Mouse (Mus musculus) midbrain, embryonic 15.5 days (tissue): Measurements from ENCODE around the gene Cacna2d3. TPM values are rescaled to one million over a fixed set of nuclear protein-coding genes. Genes with fewer than 3 reads are reported as not detected.

Experiments used
- ATAC-seq: fragments of 200-750 bp; cut with Nextera tagmentation; replicated peaks from 2 replicates; pipeline ENCODE4 v1.8.0; 2017; ENCODE audit warnings: moderate TSS enrichment
- H3K27ac ChIP-seq: fragments of 300-500 bp; sonication (generic); 2 replicates; pipeline ENCODE4 v1.5.1; 2015; ENCODE audit warnings: mild to moderate bottlenecking, inconsistent platforms
- H3K27me3 ChIP-seq: fragments of 300-500 bp; sonication (generic); replicated peaks from 2 replicates; pipeline ENCODE4 v1.6.1; 2015; ENCODE audit warnings: inconsistent platforms
- H3K36me3 ChIP-seq: fragments of 300-500 bp; sonication (generic); replicated peaks from 2 replicates; pipeline ENCODE4 v1.6.1; 2015; ENCODE audit warnings: inconsistent platforms
- H3K4me1 ChIP-seq: fragments of 300-500 bp; sonication (generic); 2 replicates; pipeline ENCODE4 v1.6.1; 2015; ENCODE audit warnings: inconsistent platforms
- H3K4me2 ChIP-seq: fragments of 300-500 bp; sonication (generic); 2 replicates; pipeline ENCODE4 v1.6.1; 2015; ENCODE audit warnings: inconsistent platforms, mild to moderate bottlenecking, moderate library complexity
- H3K4me3 ChIP-seq: fragments of 300-500 bp; sonication (generic); 2 replicates; pipeline ENCODE4 v1.5.1; 2015; ENCODE audit warnings: mild to moderate bottlenecking, inconsistent platforms
- H3K9ac ChIP-seq: fragments of 300-500 bp; sonication (generic); 2 replicates; pipeline ENCODE4 v1.6.1; 2015; ENCODE audit warnings: mild to moderate bottlenecking, inconsistent platforms
- H3K9me3 ChIP-seq: fragments of 300-500 bp; sonication (generic); 2 replicates; pipeline ENCODE4 v1.6.1; 2016; ENCODE audit warnings: inconsistent platforms
- WGBS: fragments of 180-500 bp; shearing (Covaris S2); methylation state at CpG from one replicate; pipeline ENCODE4 v1.1.7; 2015; ENCODE audit warnings: mixed read lengths; 5-methylcytosine and 5-hydroxymethylcytosine counted together
- polyA plus RNA-seq: library from polyadenylated mRNA; unstranded; fragments of >200 nt; fragmentation: Nextera tagmentation; extraction: Ambion mirVana; gene quantifications from 2 replicates; pipeline ENCODE4 v1.2.1, GENCODE M21; 2015

The Cacna2d3 gene
- polyA plus RNA-seq, result 41.1 and 41.9 TPM in 2 replicates

DNA sequence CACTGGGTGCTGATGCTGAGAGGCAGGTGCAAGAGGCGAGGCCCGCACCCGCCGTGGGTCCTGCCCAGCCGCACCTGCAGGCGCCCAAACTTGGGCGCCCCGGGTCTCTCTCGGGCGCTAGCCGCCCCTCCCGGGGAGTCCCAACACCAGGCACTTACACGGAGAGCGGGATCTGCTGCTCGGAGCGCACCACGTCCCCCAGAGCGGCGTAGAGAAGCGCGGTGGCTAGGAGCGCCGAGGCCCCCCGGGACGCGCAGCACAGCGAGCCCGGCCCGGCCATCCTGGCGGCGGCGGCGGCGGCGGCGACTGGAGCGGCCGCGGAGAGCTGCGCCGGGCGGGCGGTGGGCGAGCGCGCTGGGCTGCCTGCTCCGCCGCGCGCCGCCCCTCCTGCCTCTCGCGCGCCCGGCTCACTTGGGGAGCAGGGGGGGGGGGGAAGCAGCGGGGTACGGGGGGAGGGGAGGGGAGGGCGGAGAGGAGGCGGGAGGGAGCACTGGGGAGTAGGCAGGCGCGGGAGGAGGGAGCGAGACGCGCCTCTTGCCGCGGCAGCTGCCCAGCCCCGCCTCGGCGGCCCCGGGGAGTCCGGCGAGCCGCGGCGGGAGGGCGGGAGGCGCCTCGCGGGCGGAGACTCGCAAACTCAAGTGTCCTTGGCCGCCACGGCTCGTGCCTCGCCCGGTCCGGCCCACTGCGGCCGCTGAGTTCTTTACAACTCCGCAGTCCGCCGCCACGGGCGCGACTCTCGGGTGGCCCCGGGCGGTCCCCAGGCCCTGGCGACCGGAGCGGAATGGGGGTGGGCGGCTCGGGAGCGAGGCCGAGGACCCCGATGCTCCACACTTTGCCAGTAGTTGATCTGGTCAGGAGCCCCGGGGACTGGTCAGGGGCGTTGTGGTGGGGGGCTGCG is at the start of gene Cacna2d3:
TSS of gene Cacna2d3 (minus strand) at position 377 of the 898 bp plus-strand sequence.
- no peaks in the 10 kb centered on the region for H3K9me3 ChIP-seq
- WGBS, result under 1% methylated on average over 51 of the region's 109 CpGs
- H3K9ac ChIP-seq, result peak within 1 kb of the TSS; percentile 72
- H3K36me3 ChIP-seq, result no peaks in the 10 kb centered on the region
- H3K27me3 ChIP-seq, result peaks cover 15% of the 10 kb centered on the region
- peak within 1 kb of the TSS; percentile 78 for H3K27ac ChIP-seq
- peaks cover 25% of the 10 kb centered on the region for H3K4me1 ChIP-seq
- peak within 1 kb of the TSS; percentile 100 for H3K4me2 ChIP-seq
- peak within 1 kb of the TSS; percentile 85 for H3K4me3 ChIP-seq
- ATAC-seq, result peak; percentile 77

DNA sequence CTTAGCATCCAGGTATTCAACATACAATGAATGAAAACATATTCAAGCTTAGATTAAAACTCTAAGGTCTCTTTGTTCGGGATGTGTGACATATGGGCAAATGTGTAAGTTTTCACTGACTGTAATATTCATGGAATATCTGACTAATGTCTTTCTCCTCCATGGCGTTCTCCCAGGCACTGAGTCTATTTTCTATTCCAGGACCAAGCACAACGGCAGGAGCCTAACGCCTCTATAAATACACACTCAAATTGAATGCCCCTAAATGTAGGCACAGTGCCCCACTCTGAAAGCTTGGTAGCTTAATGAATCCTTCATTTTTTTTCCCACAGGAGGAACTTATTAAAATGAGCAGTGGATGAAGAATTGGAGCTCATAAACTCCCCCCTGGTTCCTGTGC is 47.8 kb upstream of the Cacna2d3 start:
- no peak overlapping the region for H3K4me3 ChIP-seq
- no peak overlapping the region for H3K4me2 ChIP-seq
- no peak overlapping the region for H3K27ac ChIP-seq
- ATAC-seq, result no peak
- no peaks in the 10 kb centered on the region for H3K36me3 ChIP-seq
- WGBS, result 87% methylated on average over 4 of the region's 4 CpGs
- H3K4me1 ChIP-seq, result no peaks in the 10 kb centered on the region
- H3K9me3 ChIP-seq, result no peaks in the 10 kb centered on the region
- H3K27me3 ChIP-seq, result no peaks in the 10 kb centered on the region
- H3K9ac ChIP-seq, result no peak overlapping the region

DNA sequence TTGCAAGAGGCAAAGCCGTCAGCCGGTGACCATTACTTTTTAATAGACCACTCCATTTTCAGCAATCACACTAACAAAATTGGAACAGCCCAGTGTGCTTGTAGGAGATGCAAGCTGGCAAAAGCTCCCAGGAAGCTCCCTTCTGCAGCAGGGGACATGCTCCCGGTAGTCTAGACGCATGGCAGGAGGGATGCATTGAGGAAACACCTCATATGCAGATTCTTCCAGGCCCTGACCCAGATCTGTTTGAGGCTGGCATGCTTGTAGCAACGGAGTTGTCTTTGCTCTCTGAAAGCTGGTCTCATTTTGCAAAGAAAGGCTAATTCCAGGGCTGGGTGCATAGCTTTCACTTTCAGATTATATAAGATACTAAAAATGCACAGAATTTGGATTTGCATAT is 31.2 kb upstream of the Cacna2d3 start:
- H3K9me3 ChIP-seq, result no peaks in the 10 kb centered on the region
- 78% methylated on average over 5 of the region's 5 CpGs for WGBS
- H3K27ac ChIP-seq, result no peak overlapping the region
- H3K4me3 ChIP-seq, result no peak overlapping the region
- no peak overlapping the region for H3K9ac ChIP-seq
- no peak overlapping the region for H3K4me2 ChIP-seq
- no peaks in the 10 kb centered on the region for H3K27me3 ChIP-seq
- no peaks in the 10 kb centered on the region for H3K36me3 ChIP-seq
- ATAC-seq, result no peak
- no peaks in the 10 kb centered on the region for H3K4me1 ChIP-seq

DNA sequence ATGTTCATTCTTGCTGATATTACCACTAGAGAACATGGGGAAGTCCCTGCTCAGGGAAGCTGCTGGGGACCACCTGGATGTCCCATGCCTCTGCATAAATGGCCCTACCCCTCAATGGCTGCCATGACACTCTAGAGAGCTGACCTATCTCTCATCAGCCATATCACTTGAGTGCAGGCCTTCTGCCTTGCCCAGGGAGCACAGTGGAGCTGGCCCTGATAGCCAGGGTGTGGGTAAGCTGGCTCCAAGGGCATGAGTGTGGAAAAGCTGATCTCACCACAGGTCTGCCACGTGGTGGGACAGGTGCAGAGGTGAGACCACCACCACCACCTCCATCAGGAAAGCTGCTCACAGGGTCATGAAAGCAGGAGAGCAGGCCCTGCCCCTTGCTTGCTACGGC is 17.1 kb upstream of the Cacna2d3 start:
- Histone ChIP-seq H3K4me2 (no peak overlapping the region), H3K27me3 (no peaks in the 10 kb centered on the region), H3K27ac (no peak overlapping the region), H3K4me1 (no peaks in the 10 kb centered on the region), H3K9ac (no peak overlapping the region), H3K4me3 (no peak overlapping the region), H3K9me3 (no peaks in the 10 kb centered on the region), H3K36me3 (no peaks in the 10 kb centered on the region)
- no peak for ATAC-seq
- 81% methylated on average over 2 of the region's 2 CpGs for WGBS

DNA sequence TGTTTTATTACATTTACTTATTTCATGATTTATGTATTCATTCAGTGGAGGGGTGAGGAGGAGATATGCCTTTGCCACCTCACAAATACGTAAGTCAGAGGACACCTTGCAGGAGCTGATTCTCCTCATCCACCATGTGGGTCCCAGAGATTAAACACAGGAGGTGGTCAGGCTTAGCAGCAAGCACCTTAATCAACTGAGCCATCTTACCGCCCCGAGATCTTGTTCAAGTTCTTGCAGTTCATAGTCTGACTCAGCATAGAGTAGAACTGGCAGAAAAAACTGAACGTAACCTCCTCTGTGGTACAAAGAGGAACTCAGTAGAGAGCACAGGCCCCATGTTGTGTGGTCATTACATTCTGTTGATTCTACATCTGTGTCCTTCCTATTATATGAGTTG is 8.6 kb upstream of the Cacna2d3 start:
- Histone ChIP-seq H3K4me1 (no peaks in the 10 kb centered on the region), H3K27ac (no peak overlapping the region), H3K36me3 (no peaks in the 10 kb centered on the region), H3K4me3 (no peak overlapping the region), H3K27me3 (no peaks in the 10 kb centered on the region), H3K4me2 (no peak overlapping the region), H3K9ac (no peak overlapping the region), H3K9me3 (no peaks in the 10 kb centered on the region)
- no peak for ATAC-seq
- WGBS, result 92% methylated on average over 4 of the region's 4 CpGs

DNA sequence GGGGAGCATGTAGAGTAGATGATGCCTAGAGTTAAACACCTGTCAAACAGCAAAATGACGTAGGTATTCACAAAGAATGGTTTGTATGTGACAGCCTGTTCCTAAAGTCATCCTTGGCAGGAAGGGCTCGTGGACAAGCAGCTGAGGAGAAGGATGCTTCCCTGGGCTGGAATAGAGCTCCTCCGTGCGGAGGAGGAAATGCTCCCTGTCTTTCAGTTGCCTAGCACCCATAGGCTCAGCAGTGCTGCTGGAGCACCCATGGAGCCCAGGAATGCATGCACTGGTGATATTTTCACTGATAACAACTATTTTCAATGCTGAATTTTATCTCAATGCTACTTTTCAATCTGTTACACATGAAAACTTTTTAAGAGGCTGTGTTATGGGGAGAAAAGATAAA is 7.3 kb upstream of the Cacna2d3 start:
- Histone ChIP-seq H3K36me3 (no peaks in the 10 kb centered on the region), H3K9ac (no peak overlapping the region), H3K4me1 (no peaks in the 10 kb centered on the region), H3K9me3 (no peaks in the 10 kb centered on the region), H3K27ac (no peak overlapping the region), H3K4me2 (no peak overlapping the region), H3K27me3 (peaks cover 6% of the 10 kb centered on the region), H3K4me3 (no peak overlapping the region)
- 86% methylated on average over 4 of the region's 4 CpGs for WGBS
- no peak for ATAC-seq

DNA sequence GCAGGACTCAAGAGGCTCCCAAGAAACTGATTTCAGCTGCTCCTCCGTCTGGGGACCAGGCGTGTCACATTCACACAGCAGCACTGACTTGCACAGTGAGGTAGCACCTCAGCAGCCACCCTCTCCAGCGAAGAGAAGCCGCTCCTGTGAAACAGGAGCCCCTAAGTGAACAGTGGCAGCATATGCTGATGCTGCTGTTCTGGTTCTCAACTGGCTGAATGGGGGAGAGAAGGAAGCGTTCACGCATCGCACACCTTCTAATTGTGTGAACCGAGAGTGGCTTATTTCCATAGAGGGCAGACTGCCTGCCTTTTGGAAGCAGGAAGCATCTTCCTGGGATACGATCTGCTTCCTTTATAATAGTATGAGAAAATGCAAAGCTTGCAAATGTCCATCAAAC is 5.9 kb upstream of the Cacna2d3 start:
- no peak overlapping the region for H3K4me2 ChIP-seq
- no peak overlapping the region for H3K4me3 ChIP-seq
- H3K9me3 ChIP-seq, result no peaks in the 10 kb centered on the region
- peaks cover 13% of the 10 kb centered on the region for H3K27me3 ChIP-seq
- H3K4me1 ChIP-seq, result peaks cover 8% of the 10 kb centered on the region; the same call in 1 of the 2 replicates
- ATAC-seq, result no peak
- no peak overlapping the region for H3K27ac ChIP-seq
- no peaks in the 10 kb centered on the region for H3K36me3 ChIP-seq
- H3K9ac ChIP-seq, result no peak overlapping the region
- WGBS, result 58% methylated on average over 9 of the region's 9 CpGs

DNA sequence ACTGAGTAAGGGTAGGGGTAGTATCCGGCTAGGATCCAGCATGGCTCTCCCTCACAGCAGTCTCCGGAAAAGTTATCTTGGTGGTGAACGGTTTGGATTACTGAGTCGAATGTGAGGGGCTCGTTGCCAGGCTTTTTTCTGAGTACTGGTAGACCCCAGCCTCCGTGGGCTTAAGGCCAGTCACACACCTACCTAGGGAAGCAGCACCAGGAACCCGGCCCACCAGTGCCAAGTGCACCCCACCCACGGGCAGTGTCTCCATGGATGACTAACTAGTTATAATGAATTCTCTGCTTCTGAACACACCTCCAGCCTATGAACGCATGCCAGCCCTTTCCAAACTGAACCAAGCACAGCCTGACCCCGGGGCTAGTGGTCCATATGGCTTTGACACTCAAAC is 1.6 kb upstream of the Cacna2d3 start:
- 0 out of 2 replicates have a peak overlapping the region, but pooled peaks have one; percentile 72 for H3K9ac ChIP-seq
- H3K4me3 ChIP-seq, result peak overlapping the region; percentile 85
- no peaks in the 10 kb centered on the region for H3K36me3 ChIP-seq
- H3K27me3 ChIP-seq, result peaks cover 15% of the 10 kb centered on the region
- peak overlapping the region; percentile 100 for H3K4me2 ChIP-seq
- H3K9me3 ChIP-seq, result no peaks in the 10 kb centered on the region
- WGBS, result 7% methylated on average over 10 of the region's 10 CpGs
- no peak overlapping the region for H3K27ac ChIP-seq
- peaks cover 25% of the 10 kb centered on the region for H3K4me1 ChIP-seq
- ATAC-seq, result 0 out of 2 replicates have a peak, but pooled peaks have one; percentile 18

DNA sequence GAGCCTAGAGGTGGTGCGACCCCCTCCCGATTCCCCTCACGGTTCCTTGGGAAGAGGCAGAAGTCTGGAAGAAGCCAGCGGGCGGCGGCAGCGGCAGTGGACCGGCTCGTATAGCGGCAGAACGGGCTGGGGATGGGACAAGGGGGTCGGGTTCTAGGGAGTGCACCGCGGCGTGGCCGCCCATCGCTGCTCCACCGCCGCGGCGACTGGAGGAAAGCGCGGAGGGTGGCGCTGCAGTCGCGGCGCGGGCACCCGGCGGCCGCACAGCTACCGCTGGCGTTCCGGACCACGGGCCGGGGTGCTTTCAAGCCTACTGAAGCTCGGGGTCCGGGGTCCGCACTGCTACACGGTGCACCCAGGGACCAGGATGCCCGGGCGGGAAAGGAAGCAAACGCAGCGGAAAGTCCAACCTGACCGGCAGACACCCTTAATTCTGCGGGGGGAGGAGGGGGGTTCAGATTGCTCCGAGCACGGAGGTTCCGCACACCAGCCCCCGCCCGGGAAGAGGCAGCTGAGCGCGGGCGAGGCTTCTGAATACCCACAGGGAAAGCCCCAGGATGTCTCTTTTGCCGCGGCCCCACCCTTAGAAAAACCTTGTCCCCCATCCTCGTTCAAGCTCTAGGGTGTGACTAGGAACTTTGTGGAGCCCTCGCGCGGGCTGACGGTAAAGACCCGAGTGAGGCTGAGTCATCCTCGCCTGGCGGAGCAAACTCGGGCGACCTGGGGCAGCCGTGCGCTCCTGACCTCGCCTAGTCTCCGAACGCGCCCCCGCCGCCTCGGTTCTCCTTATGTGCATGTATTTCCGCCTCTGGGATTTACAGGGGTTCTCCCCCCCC is 940 bp upstream of the Cacna2d3 start:
- ATAC-seq, result peak; percentile 74
- H3K4me2 ChIP-seq, result peak overlapping the region; percentile 100
- H3K9me3 ChIP-seq, result no peaks in the 10 kb centered on the region
- peaks cover 25% of the 10 kb centered on the region for H3K4me1 ChIP-seq
- H3K27ac ChIP-seq, result peak overlapping the region; percentile 78
- H3K4me3 ChIP-seq, result peak overlapping the region; percentile 85
- peak overlapping the region; percentile 72 for H3K9ac ChIP-seq
- peaks cover 15% of the 10 kb centered on the region for H3K27me3 ChIP-seq
- H3K36me3 ChIP-seq, result no peaks in the 10 kb centered on the region
- under 1% methylated on average over 76 of the region's 76 CpGs for WGBS

DNA sequence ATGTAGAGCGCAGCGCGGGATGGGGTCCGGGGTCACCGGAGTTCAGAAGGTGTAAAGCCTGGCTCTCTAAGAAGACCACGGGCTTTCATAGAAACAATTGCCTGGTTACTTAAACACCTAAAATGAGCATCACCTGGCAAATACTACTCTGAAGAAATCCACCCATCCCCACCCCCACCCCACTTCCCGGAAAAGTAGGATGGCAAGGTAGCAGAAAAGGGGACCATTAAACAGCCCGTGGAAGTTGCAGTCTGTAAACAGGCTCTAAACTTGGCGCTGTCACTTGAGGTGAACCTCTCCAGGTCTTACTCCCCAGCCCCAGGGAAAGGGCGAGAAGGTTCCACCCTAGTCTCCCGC is 555 bp downstream of the Cacna2d3 start:
- Histone ChIP-seq H3K9me3 (no peaks in the 10 kb centered on the region), H3K9ac (peak overlapping the region; percentile 72), H3K27ac (peak overlapping the region; percentile 78), H3K4me1 (peaks cover 27% of the 10 kb centered on the region), H3K27me3 (peaks cover 15% of the 10 kb centered on the region), H3K36me3 (no peaks in the 10 kb centered on the region), H3K4me2 (peak overlapping the region; percentile 100), H3K4me3 (peak overlapping the region; percentile 85)
- WGBS, result under 1% methylated on average over 11 of the region's 11 CpGs
- ATAC-seq, result no peak

DNA sequence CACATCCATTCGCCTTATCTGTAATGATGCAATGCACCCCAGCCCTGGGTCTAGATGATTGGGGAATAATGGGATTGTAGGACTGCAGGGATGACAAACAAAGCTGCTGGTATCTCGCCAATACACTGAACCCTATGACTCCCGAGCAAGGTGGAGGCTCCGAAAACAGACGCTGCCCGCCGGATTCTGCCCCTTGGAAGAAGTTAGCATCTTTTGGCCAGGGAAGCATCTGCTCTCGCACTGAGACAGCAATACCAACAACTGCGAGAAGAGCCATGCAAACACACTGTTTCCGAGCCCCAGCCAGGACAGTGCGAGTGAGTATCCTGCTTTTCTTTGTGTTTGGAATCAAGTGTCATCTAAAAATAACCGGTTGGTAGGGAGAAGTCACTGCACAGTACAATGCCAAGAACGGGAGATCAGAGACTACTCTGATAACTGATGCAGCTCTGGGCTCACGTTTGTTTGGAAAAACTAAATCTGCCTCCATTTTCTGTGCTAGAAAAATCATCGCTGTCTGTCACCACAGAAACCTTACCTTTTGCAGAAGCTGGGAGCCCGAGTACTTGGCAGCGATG is 1.2 kb downstream of the Cacna2d3 start:
- WGBS, result 3% methylated on average over 17 of the region's 17 CpGs
- ATAC-seq, result no peak
- peaks cover 27% of the 10 kb centered on the region for H3K4me1 ChIP-seq
- peak overlapping the region; percentile 100 for H3K4me2 ChIP-seq
- no peaks in the 10 kb centered on the region for H3K9me3 ChIP-seq
- H3K36me3 ChIP-seq, result no peaks in the 10 kb centered on the region
- H3K4me3 ChIP-seq, result peak overlapping the region; percentile 85
- H3K27ac ChIP-seq, result peak overlapping the region; percentile 78; the same call in 1 of the 2 replicates
- H3K27me3 ChIP-seq, result peaks cover 15% of the 10 kb centered on the region
- peak overlapping the region; percentile 72 for H3K9ac ChIP-seq

DNA sequence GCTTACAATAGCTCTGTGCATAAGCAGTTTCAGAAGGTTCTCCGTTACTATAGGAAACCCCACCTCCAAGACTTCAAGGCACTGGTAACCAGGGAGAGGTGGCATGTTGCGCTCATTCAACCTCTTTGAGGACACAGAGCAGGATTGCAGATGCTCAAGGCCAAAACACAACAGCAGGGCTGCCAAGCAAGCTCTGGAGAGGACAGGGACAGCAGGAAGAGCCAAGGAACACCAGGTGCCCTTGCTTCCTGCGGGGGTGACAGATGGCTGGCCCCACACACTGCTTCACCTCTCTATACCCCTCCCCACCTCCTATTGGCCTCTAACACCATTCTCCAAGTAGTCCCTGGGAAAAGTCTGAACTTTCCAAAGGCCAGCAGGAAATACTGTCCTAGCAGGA is 9.0 kb downstream of the Cacna2d3 start:
- WGBS, result 76% methylated on average over 3 of the region's 3 CpGs
- no peaks in the 10 kb centered on the region for H3K9me3 ChIP-seq
- H3K36me3 ChIP-seq, result no peaks in the 10 kb centered on the region
- no peak overlapping the region for H3K27ac ChIP-seq
- H3K27me3 ChIP-seq, result no peaks in the 10 kb centered on the region; the same call in 1 of the 2 replicates
- no peak for ATAC-seq
- no peak overlapping the region for H3K4me3 ChIP-seq
- no peak overlapping the region for H3K4me2 ChIP-seq
- peaks cover 5% of the 10 kb centered on the region; the same call in 1 of the 2 replicates for H3K4me1 ChIP-seq
- H3K9ac ChIP-seq, result no peak overlapping the region
